Mouse (Mus musculus) megakaryocyte-erythroid progenitor cell, adult 5-6 weeks (primary cell): Measurements from ENCODE around the gene Cdkal1. TPM values are rescaled to one million over a fixed set of nuclear protein-coding genes. Genes with fewer than 3 reads are reported as not detected.

Source experiments
- ATAC-seq: replicated peaks from 2 replicates; pipeline ENCODE4 v1.8.0; 2016; ENCODE audit warnings: mild to moderate bottlenecking, inconsistent platforms; ENCODE audit not compliant: severe bottlenecking, poor library complexity, low FRiP score, low TSS enrichment
- total RNA-seq, 2 experiments: library from RNA; stranded (forward) in 1 of 2; stranded (reverse) in 1 of 2; fragments of 200-1000, 215-1000 nt in 1 of 2; fragments of >200 nt in 1 of 2; fragmentation: Nextera tagmentation in 1 of 2; gene quantifications; 2 replicates each; pipeline ENCODE4 v1.2.3; 2014 to 2017

Gene Cdkal1
- total RNA-seq, 2 experiments from 2014 or later, result 18.8 to 21.4 TPM

- ATAC-seq, result no peak
Observed at GRCm38 (mm10) chr13:29482147-29482863, 373.2 kb downstream of the Cdkal1 start.

GRCm38 (mm10) chr13:29476421-29476820, 379.1 kb downstream of the Cdkal1 start:
- ATAC-seq, result no peak

- ATAC-seq, result no peak
Observed at GRCm38 (mm10) chr13:29474301-29474700, 381.2 kb downstream of the Cdkal1 start.

GRCm38 (mm10) chr13:29473779-29474178, 381.7 kb downstream of the Cdkal1 start:
- ATAC-seq, result no peak

GRCm38 (mm10) chr13:29462271-29462670, 393.2 kb downstream of the Cdkal1 start:
- ATAC-seq, result no peak

GRCm38 (mm10) chr13:29460741-29461140, 394.7 kb downstream of the Cdkal1 start:
- ATAC-seq, result no peak

GRCm38 (mm10) chr13:29458385-29458784, 397.1 kb downstream of the Cdkal1 start:
- ATAC-seq, result peak; percentile 97

GRCm38 (mm10) chr13:29437067-29437466, 418.4 kb downstream of the Cdkal1 start:
- ATAC-seq, result no peak

- ATAC-seq, result no peak
Observed at GRCm38 (mm10) chr13:29434726-29435125, 420.7 kb downstream of the Cdkal1 start.

GRCm38 (mm10) chr13:29430919-29431318, 424.6 kb downstream of the Cdkal1 start:
- 0 out of 2 replicates have a peak, but pooled peaks have one; percentile 44 for ATAC-seq

GRCm38 (mm10) chr13:29429877-29430276, 425.6 kb downstream of the Cdkal1 start:
- no peak for ATAC-seq

GRCm38 (mm10) chr13:29429196-29429595, 426.3 kb downstream of the Cdkal1 start:
- no peak for ATAC-seq

- no peak for ATAC-seq
Observed at GRCm38 (mm10) chr13:29416450-29417136, 438.9 kb downstream of the Cdkal1 start.

- no peak for ATAC-seq
Observed at GRCm38 (mm10) chr13:29415967-29416366, 439.5 kb downstream of the Cdkal1 start.

- ATAC-seq, result no peak
Observed at GRCm38 (mm10) chr13:29414878-29415277, 440.6 kb downstream of the Cdkal1 start.

- no peak for ATAC-seq
Observed at GRCm38 (mm10) chr13:29414470-29414869, 441.0 kb downstream of the Cdkal1 start.

- no peak for ATAC-seq
Observed at GRCm38 (mm10) chr13:29411176-29411575, 444.3 kb downstream of the Cdkal1 start.

GRCm38 (mm10) chr13:29407619-29408018, 447.9 kb downstream of the Cdkal1 start:
- ATAC-seq, result no peak

GRCm38 (mm10) chr13:29405316-29405715, 450.2 kb downstream of the Cdkal1 start:
- no peak for ATAC-seq

GRCm38 (mm10) chr13:29403217-29403616, 452.3 kb downstream of the Cdkal1 start:
- no peak for ATAC-seq

- ATAC-seq, result no peak
Observed at GRCm38 (mm10) chr13:29402526-29403040, 452.9 kb downstream of the Cdkal1 start.
